Mouse (Mus musculus) left cerebral cortex, adult 2 months (tissue): ENCODE data around the gene Sc5d. TPM values are rescaled to one million over a fixed set of nuclear protein-coding genes. Genes with fewer than 3 reads are reported as not detected.

Experiments
- DNase-seq, 2 experiments: peaks; one replicate each; pipeline ENCODE4 v3.0.0; 2021 to 2022; ENCODE audit warnings: low spot score in 2 of 2, mixed read lengths in 1 of 2; ENCODE audit errors: extremely low spot score in 1 of 2
- H3K27ac ChIP-seq: fragments of 200-600 bp; 2 replicates; pipeline ENCODE4 v1.8.1; 2022
- H3K4me3 ChIP-seq: fragments of 200-600 bp; 2 replicates; pipeline ENCODE4 v1.8.1; 2022
- CTCF ChIP-seq: fragments of 200-600 bp; IDR thresholded peaks from 2 replicates; pipeline ENCODE4 v1.8.1; 2022; ENCODE audit warnings: antibody characterized with exemption, mild to moderate bottlenecking, moderate library complexity
- intact Hi-C: fragments of 180-260 bp; cut with DNase I; formaldehyde crosslinking; loops from one replicate; pipeline ENCODE4 v1.15.1; 2025
- long read RNA-seq, 2 experiments: library from polyadenylated mRNA; stranded (forward); transcript quantifications; one replicate each; pipeline ENCODE4 v2.0.0; 2021; ENCODE audit warnings: borderline mapping rate in 2 of 2
- total RNA-seq, 2 experiments: library from RNA; stranded (reverse); gene quantifications; 2 replicates each; pipeline ENCODE4 v1.2.3; 2021

Sc5d gene
- 10 to 100 TPM; 49.8 to 54.7 TPM for total RNA-seq
- long read RNA-seq, experiment 1, full-length matches to known transcripts = 54 of 59 reads
- long read RNA-seq, experiment 1, partial matches to known transcripts = 4 of 59 reads
- long read RNA-seq, experiment 1, other reads (novel, unspliced or antisense) = 1 of 59 reads
- long read RNA-seq, experiment 2, full-length matches to known transcripts = 43 of 60 reads
- long read RNA-seq, experiment 2, partial matches to known transcripts = 15 of 60 reads
- long read RNA-seq, experiment 2, other reads (novel, unspliced or antisense) = 2 of 60 reads

DNA sequence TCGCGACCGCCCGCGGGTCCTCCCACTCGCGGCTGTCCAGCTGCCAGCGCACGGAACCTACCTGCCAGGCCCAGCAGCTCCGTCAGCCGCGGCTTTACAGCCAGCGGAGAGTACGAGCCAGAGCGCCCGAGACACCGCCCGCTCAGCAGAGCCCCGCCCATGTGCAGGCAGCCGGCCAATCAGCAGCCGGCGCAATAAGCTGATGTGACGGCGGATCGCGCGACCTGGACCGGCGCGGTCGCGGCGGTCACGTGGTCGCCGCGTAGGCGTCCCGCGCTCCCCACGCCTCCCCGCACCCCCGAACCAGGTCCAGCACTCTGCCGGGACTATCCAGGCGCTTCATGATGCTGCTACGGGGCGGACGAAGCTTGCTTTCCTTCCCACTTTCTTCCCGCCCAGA lies at the start of gene Sc5d:
Sc5d (minus strand) TSS at position 112 of the 400 bp plus-strand sequence.
- peak; percentile 95 for DNase-seq
- H3K4me3 ChIP-seq = peak within 1 kb of the TSS; percentile 62
- TF ChIP-seq CTCF = no peak
- intact Hi-C loops = loop anchor here (5.0 kb wide), 1 partner anchor 262 kb away; no protein-coding TSS in a partner anchor
- H3K27ac ChIP-seq = peak within 1 kb of the TSS; percentile 82

DNA sequence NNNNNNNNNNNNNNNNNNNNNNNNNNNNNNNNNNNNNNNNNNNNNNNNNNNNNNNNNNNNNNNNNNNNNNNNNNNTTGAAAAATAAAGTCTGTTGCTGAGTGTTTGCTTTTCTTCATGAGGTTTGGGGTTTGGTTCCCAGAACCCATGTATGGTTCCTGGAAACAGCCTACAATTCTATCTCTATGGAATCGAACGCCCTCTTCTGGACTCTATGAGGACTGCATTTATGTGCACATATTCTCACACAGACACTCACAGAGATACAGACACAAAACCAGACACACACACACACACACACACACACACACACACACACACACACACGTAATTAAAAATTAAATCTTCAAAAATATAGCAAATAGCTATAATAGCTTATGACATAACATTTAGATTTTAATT lies 47.3 kb upstream of the Sc5d start:
- no peak for TF ChIP-seq CTCF
- Histone ChIP-seq H3K4me3 (no peak overlapping the region), H3K27ac (no peak overlapping the region)
- intact Hi-C loops = no loop called here
- no peak for DNase-seq

DNA sequence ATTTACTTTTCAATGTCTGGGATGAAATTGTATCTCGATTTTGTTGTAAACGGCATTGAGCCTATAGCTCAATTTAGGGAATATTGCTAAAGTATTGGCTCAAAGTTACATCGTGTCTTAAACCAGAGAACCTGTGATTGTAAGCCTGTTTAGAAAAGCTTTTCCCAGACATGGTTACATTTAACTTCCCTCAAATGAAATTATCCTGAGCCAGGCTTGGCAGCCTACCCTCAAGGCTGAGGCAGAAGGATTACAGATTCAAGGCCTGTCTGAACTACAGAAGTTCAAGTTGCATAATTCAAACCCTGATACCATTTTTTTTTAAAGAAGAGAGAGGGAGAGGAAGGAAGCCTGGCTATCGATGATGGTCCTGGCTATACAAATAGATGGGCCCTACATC lies 39.8 kb upstream of the Sc5d start:
- no peak for TF ChIP-seq CTCF
- intact Hi-C loops = no loop called here
- Histone ChIP-seq H3K4me3 (no peak overlapping the region), H3K27ac (no peak overlapping the region)
- no peak for DNase-seq

GRCm38 (mm10) chr9:42301082-42301633 lies 37.1 kb upstream of the Sc5d start:
- TF ChIP-seq CTCF = no peak
- intact Hi-C loops = no loop called here
- no peak overlapping the region for H3K4me3 ChIP-seq

DNA sequence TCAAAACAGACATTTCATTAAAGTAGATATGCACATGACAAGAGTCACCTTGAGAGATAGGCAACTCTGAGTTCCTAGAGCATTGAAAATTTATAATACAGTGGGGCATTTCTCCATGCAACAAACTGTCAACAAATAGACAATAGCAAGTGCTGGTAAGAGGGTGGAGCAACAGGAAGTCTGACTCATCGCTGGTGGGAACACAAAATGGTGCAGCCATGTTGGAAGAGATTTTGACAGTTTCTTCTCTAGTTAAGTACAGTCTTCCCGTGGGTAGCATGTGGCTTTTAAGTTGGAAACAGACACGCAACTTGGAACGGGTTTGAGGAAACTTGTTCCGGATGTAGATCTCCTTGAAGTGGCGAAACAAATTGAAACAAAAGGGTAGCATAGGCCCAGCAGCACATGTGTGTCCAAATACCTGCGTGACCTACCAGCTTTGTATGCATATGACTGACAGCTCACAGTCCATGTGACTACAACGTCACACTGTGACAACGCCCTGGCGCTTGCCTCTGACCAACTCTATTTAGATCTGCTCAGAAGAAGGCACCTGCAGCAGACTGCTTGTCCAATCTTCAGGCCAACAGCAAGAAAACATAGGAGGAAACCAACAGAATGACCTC lies 32.4 kb upstream of the Sc5d start:
- no peak for DNase-seq
- H3K4me3 ChIP-seq = no peak overlapping the region
- intact Hi-C loops = no loop called here
- no peak overlapping the region for H3K27ac ChIP-seq
- no peak for TF ChIP-seq CTCF

More at GRCm38 (mm10) chr9:42301082-42301633, 37.1 kb upstream of the Sc5d start:
- DNase-seq = no peak
- H3K27ac ChIP-seq = no peak overlapping the region

DNA sequence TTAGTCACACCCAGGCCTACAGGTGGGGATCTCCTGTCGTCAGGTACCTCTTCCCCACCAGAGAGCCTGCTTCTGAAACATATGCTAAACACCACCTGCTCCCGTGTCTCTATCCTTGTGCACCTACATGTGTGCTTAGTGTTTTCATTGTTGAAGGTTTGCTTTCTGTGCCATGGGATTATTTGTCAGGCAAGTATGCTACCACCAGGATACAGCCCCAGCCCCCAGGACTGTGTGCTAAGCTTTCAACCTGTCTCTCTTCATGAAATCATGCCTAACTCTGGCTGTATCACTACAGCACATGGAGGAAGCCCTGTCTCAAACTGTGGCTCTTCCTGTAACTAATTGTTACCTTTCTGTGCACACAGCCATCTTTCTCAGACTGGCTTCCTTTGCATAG lies 30.1 kb upstream of the Sc5d start:
- H3K4me3 ChIP-seq = no peak overlapping the region
- intact Hi-C loops = no loop called here
- H3K27ac ChIP-seq = no peak overlapping the region
- no peak for TF ChIP-seq CTCF
- no peak for DNase-seq

GRCm38 (mm10) chr9:42293596-42293995 lies 29.5 kb upstream of the Sc5d start:
- Histone ChIP-seq H3K27ac (no peak overlapping the region), H3K4me3 (no peak overlapping the region)
- intact Hi-C loops = no loop called here
- no peak for DNase-seq
- TF ChIP-seq CTCF = no peak

GRCm38 (mm10) chr9:42293051-42293450 lies 29.0 kb upstream of the Sc5d start:
- no peak for TF ChIP-seq CTCF
- Histone ChIP-seq H3K4me3 (no peak overlapping the region), H3K27ac (no peak overlapping the region)
- DNase-seq = no peak
- intact Hi-C loops = no loop called here

GRCm38 (mm10) chr9:42279676-42280075 lies 15.6 kb upstream of the Sc5d start:
- intact Hi-C loops = no loop called here
- Histone ChIP-seq H3K27ac (no peak overlapping the region), H3K4me3 (no peak overlapping the region)
- no peak for TF ChIP-seq CTCF
- no peak for DNase-seq

GRCm38 (mm10) chr9:42278046-42278445 lies 14.0 kb upstream of the Sc5d start:
- H3K4me3 ChIP-seq = no peak overlapping the region
- intact Hi-C loops = no loop called here
- H3K27ac ChIP-seq = no peak overlapping the region
- no peak for TF ChIP-seq CTCF
- no peak for DNase-seq

DNA sequence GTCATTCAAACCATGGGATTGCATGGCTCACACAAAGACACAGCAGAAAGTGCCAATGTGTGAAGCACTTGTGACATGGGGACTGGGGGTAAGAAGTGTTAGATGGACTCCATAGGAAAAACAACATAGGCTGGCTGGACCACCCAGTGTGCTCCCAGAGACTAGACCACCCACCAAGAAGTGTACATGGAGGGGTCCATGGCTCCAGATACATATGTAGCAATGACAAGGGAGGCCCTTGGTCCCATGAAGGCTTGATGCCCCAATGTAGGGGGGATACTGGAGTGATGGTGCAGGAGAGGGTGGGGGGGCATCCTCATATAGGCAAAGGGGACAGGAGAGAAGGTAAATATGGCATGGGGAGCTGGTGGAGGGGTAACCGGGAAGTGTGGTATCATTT lies 13.6 kb upstream of the Sc5d start:
- DNase-seq = no peak
- Histone ChIP-seq H3K27ac (no peak overlapping the region), H3K4me3 (no peak overlapping the region)
- intact Hi-C loops = no loop called here
- no peak for TF ChIP-seq CTCF

GRCm38 (mm10) chr9:42277162-42277561 lies 13.1 kb upstream of the Sc5d start:
- Histone ChIP-seq H3K4me3 (no peak overlapping the region), H3K27ac (no peak overlapping the region)
- TF ChIP-seq CTCF = no peak
- DNase-seq = no peak
- intact Hi-C loops = no loop called here
